Mouse (Mus musculus): ENCODE data around the gene 4931409K22Rik. TPM values are rescaled to one million over a fixed set of nuclear protein-coding genes. Genes with fewer than 3 reads are reported as not detected.
A peak's percentile ranks its signal among the peaks of the same experiment; 100 is the strongest.

The 4931409K22Rik gene
- polyA plus RNA-seq (2021), result not detected

- no peak for ATAC-seq
- POLR2A ChIA-PET, result no interaction called here
- TF ChIP-seq CTCF (IDR thresholded peaks at IDR 0.05), result no peak
- no peak for DNase-seq (ENCODE audit: low read depth, low spot score)
- in situ Hi-C loops (cut with MboI; ENCODE audit: low pct_unique_long_range_greater_than_20kb), result no loop called here
- peaks cover 6% of the 10 kb centered on the region for H3K27me3 ChIP-seq
- CTCF ChIA-PET, result interaction anchor here (1.4 to 1.6 kb wide), 2 partner anchors 10 to 26 kb away, joined by 3 to 4 read pairs; no protein-coding TSS in a partner anchor
Observed at GRCm38 (mm10) chr5:24556709-24557108, at the start of gene 4931409K22Rik. 4931409K22Rik (minus strand) TSS chr5:24556809.

GRCm38 (mm10) chr5:24605980-24606665, 49.5 kb upstream of the 4931409K22Rik start:
- no peak for TF ChIP-seq CTCF (IDR thresholded peaks at IDR 0.05)
- DNase-seq (ENCODE audit: low read depth, low spot score) (no peak), ATAC-seq (no peak)
- POLR2A ChIA-PET, result interaction anchor here (0.5 to 0.6 kb wide), 2 partner anchors 30 to 131 kb away, joined by 3 read pairs; no protein-coding TSS in a partner anchor
- H3K27me3 ChIP-seq, result no peaks in the 10 kb centered on the region
- in situ Hi-C loops (cut with MboI; ENCODE audit: low pct_unique_long_range_greater_than_20kb), result no loop called here
- CTCF ChIA-PET, result interaction anchor here (1.1 kb wide), 1 partner anchor 43 kb away, joined by 3 read pairs; no protein-coding TSS in a partner anchor

- H3K27me3 ChIP-seq, result no peaks in the 10 kb centered on the region
- ATAC-seq (no peak), DNase-seq (ENCODE audit: low read depth, low spot score) (no peak)
- in situ Hi-C loops (cut with MboI; ENCODE audit: low pct_unique_long_range_greater_than_20kb), result no loop called here
- POLR2A ChIA-PET, result interaction anchor here (0.6 to 1.9 kb wide), 3 partner anchors 10 to 131 kb away, joined by 3 to 7 read pairs (median 3); no protein-coding TSS in a partner anchor
- CTCF ChIA-PET, result interaction anchor here (1.1 kb wide), 1 partner anchor 43 kb away, joined by 3 read pairs; no protein-coding TSS in a partner anchor
- no peak for TF ChIP-seq CTCF (IDR thresholded peaks at IDR 0.05)
Observed at GRCm38 (mm10) chr5:24605321-24605979, 48.8 kb upstream of the 4931409K22Rik start.

- no peak for TF ChIP-seq CTCF (IDR thresholded peaks at IDR 0.05)
- no peaks in the 10 kb centered on the region for H3K27me3 ChIP-seq
- POLR2A ChIA-PET, result interaction anchor here (1.4 to 1.9 kb wide), 3 partner anchors 11 to 26 kb away, joined by 3 to 7 read pairs (median 4); no protein-coding TSS in a partner anchor
- DNase-seq (ENCODE audit: low read depth, low spot score), result no peak
- ATAC-seq, result peak; percentile 44
- in situ Hi-C loops (cut with MboI; ENCODE audit: low pct_unique_long_range_greater_than_20kb), result no loop called here
- CTCF ChIA-PET, result interaction anchor here (1.0 to 1.1 kb wide), 2 partner anchors 24 to 44 kb away, joined by 3 read pairs; no protein-coding TSS in a partner anchor
Observed at GRCm38 (mm10) chr5:24604656-24605100, 48.1 kb upstream of the 4931409K22Rik start.

- ChIA-PET POLR2A (interaction anchor here (1.4 to 1.9 kb wide), 3 partner anchors 11 to 26 kb away, joined by 3 to 7 read pairs (median 4); no protein-coding TSS in a partner anchor), CTCF (interaction anchor here (0.8 to 1.0 kb wide), 2 partner anchors 8 to 24 kb away, joined by 3 to 4 read pairs; no protein-coding TSS in a partner anchor)
- H3K27me3 ChIP-seq, result no peaks in the 10 kb centered on the region
- DNase-seq (ENCODE audit: low read depth, low spot score) (no peak), ATAC-seq (no peak)
- TF ChIP-seq CTCF (IDR thresholded peaks at IDR 0.05), result no peak
- in situ Hi-C loops (cut with MboI; ENCODE audit: low pct_unique_long_range_greater_than_20kb), result no loop called here
Observed at GRCm38 (mm10) chr5:24604080-24604655, 47.6 kb upstream of the 4931409K22Rik start.

- H3K27me3 ChIP-seq, result no peaks in the 10 kb centered on the region
- no peak for TF ChIP-seq CTCF (IDR thresholded peaks at IDR 0.05)
- ATAC-seq, result no peak
- POLR2A ChIA-PET, result interaction anchor here (0.8 to 3.5 kb wide), 7 partner anchors 8 to 27 kb away, joined by 3 to 20 read pairs (median 4); partner anchors contain the start of gene Chpf2
- CTCF ChIA-PET, result interaction anchor here (0.8 to 1.5 kb wide), 4 partner anchors 9 to 33 kb away, joined by 3 to 4 read pairs (median 4); no protein-coding TSS in a partner anchor
- in situ Hi-C loops (cut with MboI; ENCODE audit: low pct_unique_long_range_greater_than_20kb), result no loop called here
- no peak for DNase-seq (ENCODE audit: low read depth, low spot score)
Observed at GRCm38 (mm10) chr5:24603431-24604010, 46.9 kb upstream of the 4931409K22Rik start.

- in situ Hi-C loops (cut with MboI; ENCODE audit: low pct_unique_long_range_greater_than_20kb), result no loop called here
- ChIA-PET CTCF (interaction anchor here (1.0 to 1.5 kb wide), 2 partner anchors 29 to 34 kb away, joined by 3 to 4 read pairs; no protein-coding TSS in a partner anchor), POLR2A (interaction anchor here (0.8 to 3.5 kb wide), 5 partner anchors 9 to 22 kb away, joined by 3 to 20 read pairs (median 4); partner anchors contain the start of genes Chpf2 and Smarcd3)
- no peak for TF ChIP-seq CTCF (IDR thresholded peaks at IDR 0.05)
- DNase-seq (ENCODE audit: low read depth, low spot score) (no peak), ATAC-seq (peak; percentile 45)
- H3K27me3 ChIP-seq, result no peaks in the 10 kb centered on the region
Observed at GRCm38 (mm10) chr5:24602751-24603343, 46.2 kb upstream of the 4931409K22Rik start.

GRCm38 (mm10) chr5:24601911-24602750, 45.5 kb upstream of the 4931409K22Rik start:
- ChIA-PET POLR2A (interaction anchor here (0.8 to 3.5 kb wide), 5 partner anchors 10 to 22 kb away, joined by 3 to 20 read pairs (median 4); partner anchors contain the start of genes Chpf2 and Smarcd3), CTCF (interaction anchor here (1.0 to 1.5 kb wide), 2 partner anchors 30 to 35 kb away, joined by 3 to 4 read pairs; no protein-coding TSS in a partner anchor)
- DNase-seq (ENCODE audit: low read depth, low spot score) (no peak), ATAC-seq (peak; percentile 9)
- in situ Hi-C loops (cut with MboI; ENCODE audit: low pct_unique_long_range_greater_than_20kb), result no loop called here
- H3K27me3 ChIP-seq, result no peaks in the 10 kb centered on the region
- no peak for TF ChIP-seq CTCF (IDR thresholded peaks at IDR 0.05)
